Mouse (Mus musculus): Measurements from ENCODE around the gene Gm9780. TPM values are rescaled to one million over a fixed set of nuclear protein-coding genes. Genes with fewer than 3 reads are reported as not detected.
"Not testable (repeated sequence)": the region's sequence is repeated elsewhere in the genome, so short reads cannot be mapped to it uniquely, and the experiment has no call there.

The Gm9780 gene
- polyA plus RNA-seq (2015; fragmentation: Nextera tagmentation; extraction: Ambion mirVana): 52.7 and 64.5 TPM in 2 replicates

DNA sequence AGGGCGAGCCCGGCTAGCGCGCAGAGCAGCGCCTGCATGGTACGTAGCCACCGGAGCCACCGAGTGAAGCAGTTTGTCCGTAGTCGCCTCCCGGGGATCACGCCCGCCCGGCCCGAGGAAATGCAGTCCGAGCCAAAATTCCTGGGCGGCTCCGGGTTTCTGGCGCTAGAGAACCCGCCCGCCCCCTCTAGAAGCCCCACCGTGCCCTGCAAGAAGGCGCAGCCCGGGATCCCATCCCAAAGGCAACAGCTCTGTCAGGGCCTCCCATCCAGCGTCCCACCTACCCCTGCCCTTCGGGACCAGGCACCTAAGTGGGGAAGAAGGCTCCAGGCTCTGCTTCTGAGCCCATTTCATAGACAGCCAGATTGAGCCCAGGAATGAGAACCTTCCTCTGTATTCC lies at the start of gene Gm9780:
Gm9780 (minus strand) TSS at position 101 of the 400 bp plus-strand sequence.
- not testable (repeated sequence) for H3K27me3 ChIP-seq; H3K9ac ChIP-seq; H3K4me2 ChIP-seq; H3K27ac ChIP-seq; ATAC-seq (ENCODE audit: insufficient number of reproducible peaks, low FRiP score, low TSS enrichment, low read depth); H3K9me3 ChIP-seq; H3K4me1 ChIP-seq; H3K36me3 ChIP-seq; H3K4me3 ChIP-seq
- WGBS: no CpG with 5 or more reads among the region's 26 CpGs

DNA sequence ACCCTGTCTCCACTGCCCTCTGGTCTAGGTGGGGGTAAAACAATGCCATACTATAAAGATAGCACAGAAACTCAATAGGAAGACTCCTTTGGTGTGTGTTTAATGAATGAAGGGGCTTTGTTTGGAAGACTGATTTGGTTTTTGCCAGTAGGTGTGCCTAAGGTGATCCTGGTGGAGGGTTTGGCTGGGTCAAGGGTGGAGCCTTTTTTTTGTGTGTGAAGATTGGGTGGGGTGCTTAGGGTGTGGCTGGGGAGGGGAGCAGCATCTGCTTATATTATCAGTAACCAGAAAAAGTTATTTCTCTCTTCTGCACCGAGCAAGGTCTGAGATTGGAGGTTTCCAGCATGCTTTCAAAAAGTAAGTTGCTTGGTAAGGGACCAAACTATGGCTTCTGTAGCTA lies 39.5 kb upstream of the Gm9780 start, which contains the start of gene Cphx3:
Cphx3 (plus strand) TSS at position 301 of the 400 bp plus-strand sequence.
- H3K9me3 ChIP-seq; H3K4me3 ChIP-seq; H3K27me3 ChIP-seq; ATAC-seq (ENCODE audit: insufficient number of reproducible peaks, low FRiP score, low TSS enrichment, low read depth); H3K9ac ChIP-seq; H3K4me1 ChIP-seq; H3K36me3 ChIP-seq; H3K4me2 ChIP-seq; H3K27ac ChIP-seq: not testable (repeated sequence)
- WGBS: no CpG with 5 or more reads among the region's 1 CpGs

- not testable (repeated sequence) for H3K27ac ChIP-seq, H3K4me1 ChIP-seq
- no CpG with 5 or more reads among the region's 6 CpGs for WGBS
These were observed 38.7 kb upstream of the Gm9780 start, which contains the start of gene Cphx2 for GRCm38 (mm10) chr14:26081216-26081615. Cphx2 (plus strand) TSS chr14:26081516.

DNA sequence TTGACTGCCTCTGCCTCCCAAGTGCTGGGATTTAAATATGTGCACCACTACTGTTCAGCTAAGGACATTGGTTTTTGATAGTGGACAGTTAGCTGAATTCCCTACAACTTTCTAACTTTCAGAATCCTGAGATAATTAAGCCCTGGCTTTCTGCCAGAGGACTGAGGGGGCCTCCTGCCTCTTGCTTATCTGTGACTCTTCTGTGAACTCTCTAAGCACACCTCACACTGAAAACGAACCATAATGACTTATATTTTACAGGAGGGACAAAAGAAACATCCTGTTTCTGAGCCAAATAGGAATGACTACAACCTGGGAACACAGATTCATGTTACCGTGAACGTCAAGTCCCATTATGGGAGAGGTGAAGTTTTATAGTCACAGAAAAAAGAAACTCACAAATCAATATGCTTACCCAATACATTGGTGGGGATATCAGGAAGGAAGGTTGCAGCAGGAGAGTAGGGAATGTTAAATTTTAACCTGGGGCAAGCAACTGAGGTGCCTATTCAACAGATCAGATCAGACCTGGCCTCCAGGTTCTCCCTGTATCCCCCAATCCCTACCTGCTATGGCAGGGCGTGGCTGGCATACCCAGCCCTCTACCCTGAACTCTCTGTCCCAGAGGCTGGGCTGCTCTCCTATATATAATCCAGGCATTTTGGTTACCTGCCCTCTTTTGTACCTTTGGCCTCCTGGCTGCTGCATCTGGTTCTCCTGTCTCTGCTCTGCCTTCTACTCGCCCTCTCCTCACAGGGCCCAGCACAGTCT lies 34.3 kb upstream of the Gm9780 start:
- H3K27ac ChIP-seq; H3K36me3 ChIP-seq; H3K4me2 ChIP-seq; H3K4me1 ChIP-seq; ATAC-seq (ENCODE audit: insufficient number of reproducible peaks, low FRiP score, low TSS enrichment, low read depth); H3K4me3 ChIP-seq; H3K27me3 ChIP-seq; H3K9ac ChIP-seq; H3K9me3 ChIP-seq: not testable (repeated sequence)
- WGBS: no CpG with 5 or more reads among the region's 5 CpGs

More at GRCm38 (mm10) chr14:26081216-26081615, 38.7 kb upstream of the Gm9780 start, which contains the start of gene Cphx2:
- H3K4me3 ChIP-seq; H3K4me2 ChIP-seq; H3K9me3 ChIP-seq; H3K9ac ChIP-seq; H3K36me3 ChIP-seq; ATAC-seq (ENCODE audit: insufficient number of reproducible peaks, low FRiP score, low TSS enrichment, low read depth); H3K27me3 ChIP-seq: not testable (repeated sequence)

DNA sequence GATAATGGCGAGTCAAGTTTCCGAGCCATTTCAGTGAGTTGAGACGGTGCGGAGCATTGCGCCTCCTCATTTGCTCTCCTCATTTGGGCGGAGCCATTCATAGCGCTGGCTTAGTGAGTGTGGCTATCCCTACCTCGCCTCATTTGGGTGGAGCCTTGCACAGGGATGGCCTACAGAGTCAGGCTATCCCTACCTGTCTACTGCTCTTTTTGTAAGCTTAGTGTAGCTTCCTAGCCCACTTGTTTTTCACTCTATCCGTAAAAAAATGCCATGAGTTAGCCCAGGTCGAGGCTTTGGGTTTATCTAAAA lies 24.8 kb upstream of the Gm9780 start, which contains the start of gene Tmem254c:
Tmem254c (minus strand) TSS at position 31 of the 309 bp plus-strand sequence.
- H3K27ac ChIP-seq; ATAC-seq (ENCODE audit: insufficient number of reproducible peaks, low FRiP score, low TSS enrichment, low read depth); H3K9me3 ChIP-seq; H3K4me1 ChIP-seq; H3K4me2 ChIP-seq; H3K4me3 ChIP-seq; H3K36me3 ChIP-seq; H3K9ac ChIP-seq; H3K27me3 ChIP-seq: not testable (repeated sequence)
- no CpG with 5 or more reads among the region's 10 CpGs for WGBS

GRCm38 (mm10) chr14:26066574-26067324 lies 24.2 kb upstream of the Gm9780 start:
- not testable (repeated sequence) for H3K4me3 ChIP-seq; H3K9me3 ChIP-seq; H3K27me3 ChIP-seq; H3K9ac ChIP-seq; H3K27ac ChIP-seq; ATAC-seq (ENCODE audit: insufficient number of reproducible peaks, low FRiP score, low TSS enrichment, low read depth); H3K36me3 ChIP-seq; H3K4me2 ChIP-seq; H3K4me1 ChIP-seq
- WGBS: no CpG with 5 or more reads among the region's 44 CpGs

DNA sequence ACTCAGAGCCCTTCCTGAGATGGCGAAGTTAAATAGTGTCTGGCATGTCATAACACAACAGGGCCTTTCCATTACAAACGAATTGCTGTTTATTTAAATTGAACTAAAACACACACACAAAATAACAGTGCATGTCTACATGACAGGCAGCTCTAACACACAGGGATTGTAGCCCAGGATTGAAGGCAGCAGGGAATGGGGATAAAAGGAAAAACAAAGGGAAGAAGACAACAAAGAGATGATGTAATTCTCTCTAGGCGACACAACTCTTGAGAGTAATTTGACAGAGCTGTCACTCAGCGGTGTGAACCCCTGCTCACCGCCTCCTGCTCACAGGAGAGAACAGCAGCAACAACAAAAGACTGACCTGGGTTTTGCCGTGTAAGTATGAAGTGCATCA lies 16.9 kb upstream of the Gm9780 start:
- WGBS: no CpG with 5 or more reads among the region's 6 CpGs
- H3K27me3 ChIP-seq; H3K9ac ChIP-seq; H3K27ac ChIP-seq; H3K4me2 ChIP-seq; H3K4me3 ChIP-seq; H3K9me3 ChIP-seq; H3K36me3 ChIP-seq; ATAC-seq (ENCODE audit: insufficient number of reproducible peaks, low FRiP score, low TSS enrichment, low read depth); H3K4me1 ChIP-seq: not testable (repeated sequence)

- H3K4me2 ChIP-seq; ATAC-seq (ENCODE audit: insufficient number of reproducible peaks, low FRiP score, low TSS enrichment, low read depth); H3K4me3 ChIP-seq; H3K27ac ChIP-seq; H3K27me3 ChIP-seq; H3K36me3 ChIP-seq; H3K9ac ChIP-seq; H3K4me1 ChIP-seq; H3K9me3 ChIP-seq: not testable (repeated sequence)
- no CpG with 5 or more reads among the region's 3 CpGs for WGBS
These were observed 15.7 kb upstream of the Gm9780 start for GRCm38 (mm10) chr14:26058184-26058583.

DNA sequence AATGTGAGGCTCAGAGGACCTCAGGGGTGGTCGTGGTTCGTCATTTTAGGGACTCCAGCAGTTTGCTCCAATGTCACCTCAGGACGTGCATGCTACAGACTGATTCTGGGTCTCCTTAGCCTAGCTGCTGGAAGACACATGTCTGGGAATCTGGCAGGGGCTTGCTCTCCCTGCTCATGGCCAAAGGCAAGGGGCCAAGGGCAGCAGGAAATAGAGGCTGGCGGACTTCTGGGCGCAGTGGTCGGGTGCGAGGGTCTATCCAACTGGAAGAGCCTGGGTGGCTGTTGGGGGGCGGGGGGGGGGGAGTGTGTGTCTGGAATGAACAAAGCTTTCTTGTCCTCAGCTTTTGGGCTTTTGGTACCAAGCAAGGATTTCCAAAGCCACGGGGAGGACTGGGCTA lies 6.3 kb upstream of the Gm9780 start:
- not testable (repeated sequence) for H3K4me1 ChIP-seq; H3K27ac ChIP-seq; H3K27me3 ChIP-seq; ATAC-seq (ENCODE audit: insufficient number of reproducible peaks, low FRiP score, low TSS enrichment, low read depth); H3K36me3 ChIP-seq; H3K4me2 ChIP-seq; H3K9ac ChIP-seq; H3K4me3 ChIP-seq; H3K9me3 ChIP-seq
- WGBS: no CpG with 5 or more reads among the region's 9 CpGs

- H3K9me3 ChIP-seq; H3K9ac ChIP-seq; H3K36me3 ChIP-seq; ATAC-seq (ENCODE audit: insufficient number of reproducible peaks, low FRiP score, low TSS enrichment, low read depth); H3K27me3 ChIP-seq; H3K4me3 ChIP-seq; H3K27ac ChIP-seq; H3K4me2 ChIP-seq; H3K4me1 ChIP-seq: not testable (repeated sequence)
- no CpG with 5 or more reads among the region's 8 CpGs for WGBS
These were observed 4.5 kb upstream of the Gm9780 start for GRCm38 (mm10) chr14:26047026-26047425.

DNA sequence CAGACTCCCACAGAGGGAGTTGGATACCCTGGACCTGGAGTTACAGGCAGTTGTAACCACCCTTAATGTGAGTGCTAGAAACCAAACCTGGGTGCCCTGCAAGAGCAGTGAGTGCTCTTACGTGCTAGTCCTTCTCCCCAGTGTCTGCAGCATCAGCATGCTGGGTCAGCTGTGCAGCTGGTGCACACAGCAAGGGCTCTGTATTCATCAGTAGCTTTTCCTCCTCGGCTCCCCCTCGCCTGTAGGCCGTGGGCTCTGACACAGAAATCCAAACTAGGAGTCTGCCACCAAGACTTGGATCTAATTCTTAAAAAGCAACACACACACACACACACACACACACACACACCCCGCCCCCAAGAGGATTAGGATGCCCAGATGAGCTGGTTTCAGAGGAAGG lies 2.5 kb upstream of the Gm9780 start:
- H3K4me1 ChIP-seq; H3K27me3 ChIP-seq; H3K27ac ChIP-seq; ATAC-seq (ENCODE audit: insufficient number of reproducible peaks, low FRiP score, low TSS enrichment, low read depth); H3K9me3 ChIP-seq; H3K9ac ChIP-seq; H3K4me2 ChIP-seq; H3K36me3 ChIP-seq; H3K4me3 ChIP-seq: not testable (repeated sequence)
- no CpG with 5 or more reads among the region's 5 CpGs for WGBS

DNA sequence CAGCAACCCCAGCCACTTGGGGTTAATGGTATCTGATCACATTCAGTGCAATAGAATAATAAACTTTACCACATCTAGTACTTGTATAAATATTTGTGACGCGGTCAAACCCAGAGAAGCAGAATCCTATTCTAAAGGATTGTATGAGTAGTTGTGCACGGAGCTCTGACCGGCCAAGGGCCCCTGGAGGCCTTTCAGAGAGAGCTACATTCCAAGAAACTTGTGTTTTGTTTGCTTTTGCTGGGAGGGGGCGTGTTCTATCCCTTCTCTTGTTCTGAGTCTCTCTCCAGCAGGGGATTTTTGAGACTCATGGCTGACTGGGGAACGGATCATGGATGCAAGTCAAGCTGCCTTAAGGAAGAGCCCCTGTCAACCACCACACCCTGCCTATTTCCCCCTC lies 7.1 kb downstream of the Gm9780 start:
- no CpG with 5 or more reads among the region's 6 CpGs for WGBS
- not testable (repeated sequence) for H3K9me3 ChIP-seq; H3K27me3 ChIP-seq; H3K4me3 ChIP-seq; H3K4me2 ChIP-seq; H3K9ac ChIP-seq; H3K4me1 ChIP-seq; H3K36me3 ChIP-seq; H3K27ac ChIP-seq; ATAC-seq (ENCODE audit: insufficient number of reproducible peaks, low FRiP score, low TSS enrichment, low read depth)
